Mouse (Mus musculus) cortical plate, adult 2 months (tissue): Measurements from ENCODE around the gene Gse1. TPM values are rescaled to one million over a fixed set of nuclear protein-coding genes. Genes with fewer than 3 reads are reported as not detected.

Source experiments
- H3K27ac ChIP-seq: fragments of 200-500 bp; 2 replicates; pipeline ENCODE4 v1.5.1; 2012; ENCODE audit warnings: low read length, control low read depth, inconsistent platforms; ENCODE audit not compliant: insufficient read depth
- H3K4me1 ChIP-seq: fragments of 200-500 bp; 2 replicates; pipeline ENCODE4 v1.6.1; 2011; ENCODE audit warnings: low read length; ENCODE audit not compliant: control insufficient read depth, insufficient read depth
- H3K4me3 ChIP-seq: fragments of 200-500 bp; 2 replicates; pipeline ENCODE4 v1.5.1; 2011; ENCODE audit warnings: mild to moderate bottlenecking, low read length, control low read depth; ENCODE audit not compliant: insufficient read depth
- CTCF ChIP-seq: fragments of 200-500 bp; IDR thresholded peaks from 2 replicates; pipeline ENCODE4 v1.5.1; 2011; ENCODE audit warnings: mild to moderate bottlenecking, control low read depth, low read length; ENCODE audit not compliant: insufficient read depth; ENCODE audit errors: extremely low read depth
- POLR2A ChIP-seq: fragments of 200-500 bp; IDR thresholded peaks from 2 replicates; pipeline ENCODE4 v1.6.1; 2011; ENCODE audit warnings: mild to moderate bottlenecking, low read length, control low read depth; ENCODE audit not compliant: insufficient read depth; ENCODE audit errors: extremely low read depth
- polyA plus RNA-seq: library from polyadenylated mRNA; depleted of rRNA; stranded (reverse); fragments of >200 nt; gene quantifications from 2 replicates; pipeline ENCODE4 v1.2.3, GENCODE M21; 2012

Gse1 gene
- polyA plus RNA-seq, 1 experiment, result 41.0 TPM

DNA sequence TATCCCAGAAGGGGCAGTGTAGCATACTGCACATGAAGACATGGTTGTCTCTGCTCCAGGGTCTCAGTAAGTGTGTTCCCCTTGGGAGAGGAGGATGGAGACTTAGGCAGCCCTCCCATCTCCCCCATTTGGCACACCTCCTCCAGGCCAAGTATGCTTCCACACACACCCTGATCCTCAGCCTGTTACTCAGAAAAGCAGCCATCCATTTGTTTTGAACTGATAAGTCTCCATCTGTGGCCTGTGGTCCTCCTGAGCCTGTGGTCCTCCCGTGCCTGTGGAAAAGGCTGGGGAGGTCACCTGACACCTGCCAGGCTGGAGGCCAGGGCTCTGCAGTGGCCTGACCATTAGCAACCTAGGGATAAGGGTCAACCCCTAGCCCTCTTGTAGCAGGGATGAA is 197.8 kb downstream of the Gse1 start:
- TF ChIP-seq POLR2A (no peak), CTCF (no peak)
- H3K4me3 ChIP-seq, result no peak overlapping the region
- peaks cover 15% of the 10 kb centered on the region for H3K4me1 ChIP-seq
- no peak overlapping the region for H3K27ac ChIP-seq

- Histone ChIP-seq H3K27ac (peak overlapping the region; percentile 15; the same call in 1 of the 2 replicates), H3K4me1 (peaks cover 15% of the 10 kb centered on the region), H3K4me3 (no peak overlapping the region)
- TF ChIP-seq CTCF (no peak), POLR2A (no peak)
Observed at GRCm38 (mm10) chr8:120426622-120427385, 198.5 kb downstream of the Gse1 start.

DNA sequence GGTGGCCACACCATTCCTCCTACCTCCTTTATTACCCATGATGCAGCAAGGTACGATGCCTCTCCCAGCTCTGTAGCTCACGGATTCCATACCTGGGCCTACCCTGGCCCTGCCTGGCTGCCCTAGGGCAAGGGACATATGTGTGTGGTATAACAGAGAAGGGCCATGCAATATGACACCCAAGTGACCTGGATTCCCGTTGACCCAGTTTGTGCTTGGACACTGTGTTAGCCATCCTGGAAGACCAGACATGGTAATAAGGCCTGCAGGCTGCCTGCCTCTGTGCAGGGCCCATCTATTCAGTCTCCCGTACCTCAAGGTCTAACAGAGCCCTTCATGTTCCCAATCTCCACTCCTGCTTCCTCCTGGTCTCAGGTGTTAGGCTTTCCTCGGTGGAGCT is 200.2 kb downstream of the Gse1 start:
- H3K27ac ChIP-seq, result no peak overlapping the region
- H3K4me3 ChIP-seq, result no peak overlapping the region
- TF ChIP-seq POLR2A (no peak), CTCF (no peak)
- H3K4me1 ChIP-seq, result peaks cover 15% of the 10 kb centered on the region

GRCm38 (mm10) chr8:120429116-120429515 is 200.9 kb downstream of the Gse1 start:
- H3K27ac ChIP-seq, result no peak overlapping the region
- TF ChIP-seq POLR2A (no peak), CTCF (no peak)
- peaks cover 15% of the 10 kb centered on the region for H3K4me1 ChIP-seq
- H3K4me3 ChIP-seq, result no peak overlapping the region

- H3K27ac ChIP-seq, result no peak overlapping the region
- TF ChIP-seq POLR2A (no peak), CTCF (no peak)
- peaks cover 8% of the 10 kb centered on the region for H3K4me1 ChIP-seq
- H3K4me3 ChIP-seq, result no peak overlapping the region
Observed at GRCm38 (mm10) chr8:120431042-120431441, 202.8 kb downstream of the Gse1 start.

DNA sequence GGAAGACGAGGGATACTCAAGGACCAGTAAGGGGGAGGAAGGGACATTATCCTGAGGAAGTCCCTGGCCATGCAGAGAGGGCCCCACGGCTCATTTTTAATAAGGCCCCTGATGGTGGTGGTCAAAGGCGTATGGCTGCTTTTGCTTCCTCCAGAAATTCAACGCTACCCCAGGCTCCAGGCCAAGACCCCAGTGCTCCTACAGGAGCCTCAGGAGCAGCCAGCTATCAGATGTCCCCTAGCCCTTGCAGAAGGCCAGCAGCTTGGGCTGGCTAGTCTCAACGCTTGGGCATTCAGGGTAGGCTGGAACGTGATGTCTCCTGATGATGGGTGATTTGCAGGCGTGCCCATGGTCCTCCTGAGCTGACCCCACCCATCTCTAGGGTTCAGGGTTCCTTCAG is 204.2 kb downstream of the Gse1 start:
- H3K4me3 ChIP-seq, result no peak overlapping the region
- peaks cover 3% of the 10 kb centered on the region for H3K4me1 ChIP-seq
- H3K27ac ChIP-seq, result no peak overlapping the region
- TF ChIP-seq POLR2A (no peak), CTCF (no peak)

GRCm38 (mm10) chr8:120433143-120433542 is 204.9 kb downstream of the Gse1 start:
- peaks cover 4% of the 10 kb centered on the region for H3K4me1 ChIP-seq
- no peak overlapping the region for H3K27ac ChIP-seq
- no peak for TF ChIP-seq POLR2A
- TF ChIP-seq CTCF, result no peak
- H3K4me3 ChIP-seq, result no peak overlapping the region

DNA sequence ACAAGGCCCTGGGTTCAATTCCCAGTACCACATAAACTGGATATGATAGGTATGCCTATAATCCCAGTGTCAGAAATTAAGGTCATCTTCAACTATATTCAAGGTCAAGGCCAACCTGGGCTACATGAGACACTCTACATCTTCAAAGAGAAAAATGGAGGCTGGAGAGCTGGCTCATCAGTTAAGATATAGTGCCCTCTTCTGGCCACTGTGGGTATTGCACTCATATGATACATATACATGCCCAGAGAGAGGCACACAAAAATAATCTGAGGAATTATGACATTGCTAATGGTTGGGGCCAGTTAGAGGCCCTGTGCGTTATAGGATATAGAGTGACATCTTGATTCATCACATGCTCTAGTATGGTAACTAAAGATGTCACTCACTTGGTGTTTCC is 205.5 kb downstream of the Gse1 start:
- Histone ChIP-seq H3K27ac (no peak overlapping the region), H3K4me1 (peaks cover 7% of the 10 kb centered on the region), H3K4me3 (no peak overlapping the region)
- 0 out of 2 replicates have a peak, but pooled peaks have one; percentile 18 for TF ChIP-seq CTCF
- TF ChIP-seq POLR2A, result no peak

DNA sequence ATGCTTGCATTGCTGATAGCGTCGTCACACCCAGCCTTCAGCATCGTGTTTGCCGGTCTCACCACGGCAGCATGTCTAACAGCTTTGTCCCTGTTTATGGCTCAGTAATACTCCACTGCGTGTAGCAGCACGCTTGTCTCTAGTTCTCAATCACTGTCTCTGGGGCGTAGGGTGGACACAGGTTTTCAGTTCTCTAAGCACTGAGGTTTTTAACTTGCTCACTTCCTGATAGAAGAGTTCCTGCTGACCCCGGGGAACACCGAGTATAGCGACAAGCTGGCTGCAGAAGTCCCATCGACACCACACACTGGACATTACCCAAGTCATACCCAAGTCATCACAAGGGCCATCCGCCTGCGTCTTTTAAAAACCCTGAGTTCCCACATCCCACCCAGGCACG is 207.5 kb downstream of the Gse1 start:
- no peak overlapping the region for H3K27ac ChIP-seq
- H3K4me3 ChIP-seq, result no peak overlapping the region
- H3K4me1 ChIP-seq, result peaks cover 15% of the 10 kb centered on the region
- TF ChIP-seq CTCF (no peak), POLR2A (no peak)

- Histone ChIP-seq H3K27ac (no peak overlapping the region), H3K4me1 (peaks cover 18% of the 10 kb centered on the region), H3K4me3 (no peak overlapping the region)
- TF ChIP-seq POLR2A (no peak), CTCF (no peak)
Observed at GRCm38 (mm10) chr8:120436491-120437030, 208.3 kb downstream of the Gse1 start.
